Mouse (Mus musculus): ENCODE measurements around the gene Ubr4. TPM values are rescaled to one million over a fixed set of nuclear protein-coding genes. Genes with fewer than 3 reads are reported as not detected.

The Ubr4 gene
- polyA plus RNA-seq, 1 experiment = 129 TPM

DNA sequence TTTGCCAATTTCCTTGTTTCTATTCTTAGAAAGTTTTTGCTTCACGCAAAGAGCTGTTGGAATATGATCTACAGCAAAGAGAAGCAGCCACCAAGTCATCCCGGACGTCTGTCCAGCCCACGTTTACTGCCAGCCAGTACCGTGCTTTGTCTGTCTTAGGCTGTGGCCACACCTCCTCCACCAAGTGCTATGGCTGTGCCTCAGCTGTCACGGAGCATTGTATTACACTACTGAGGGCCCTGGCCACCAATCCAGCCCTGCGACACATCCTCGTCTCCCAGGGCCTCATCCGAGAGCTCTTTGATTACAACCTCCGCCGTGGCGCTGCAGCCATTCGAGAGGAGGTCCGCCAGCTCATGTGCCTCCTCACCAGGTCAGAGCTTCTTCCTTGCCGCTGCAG is 107.6 kb downstream of the Ubr4 start:
- H3K27ac ChIP-seq (ENCODE audit: insufficient read depth, low read depth, low read length) = no peak overlapping the region
- H3K36me3 ChIP-seq (ENCODE audit: control insufficient read depth, insufficient read depth, low read length) = peaks cover 15% of the 10 kb centered on the region
- H3K27me3 ChIP-seq (replicated peaks; ENCODE audit: control insufficient read depth, insufficient read depth, low read length) = no peaks in the 10 kb centered on the region
- H3K4me1 ChIP-seq (ENCODE audit: control insufficient read depth, insufficient read depth, low read length) = no peaks in the 10 kb centered on the region
- no peak for DNase-seq
- no peak overlapping the region for H3K4me3 ChIP-seq (ENCODE audit: insufficient read depth, low read depth, low read length)
- TF ChIP-seq POLR2A (IDR thresholded peaks at IDR 0.05; ENCODE audit: low read depth, low read length) (no peak), CTCF (conservative IDR thresholded peaks at IDR 0.05; ENCODE audit: insufficient read depth, insufficient read length, low read depth, low read length) (no peak)
- WGBS = 68% methylated on average over 15 of the region's 15 CpGs

DNA sequence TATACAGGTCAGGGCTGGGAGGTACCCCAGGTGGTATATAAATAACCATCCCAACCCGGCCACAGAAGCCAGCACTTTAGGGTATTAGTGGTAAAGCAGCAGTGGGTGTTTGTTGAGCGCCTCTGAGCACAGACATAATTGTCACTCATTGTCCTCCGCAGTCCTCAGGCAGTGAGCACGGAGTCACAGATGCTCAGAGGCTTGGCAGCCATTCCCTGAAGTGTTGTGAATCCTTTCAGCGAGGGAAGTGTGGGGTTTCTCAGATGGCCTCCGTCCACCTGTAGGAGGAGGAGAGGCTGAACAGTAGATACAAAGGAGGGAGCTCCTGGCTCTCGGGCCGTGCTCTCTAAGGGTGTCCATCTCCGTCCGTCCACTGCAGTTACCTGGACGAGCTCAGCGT is 111.8 kb downstream of the Ubr4 start:
- H3K27ac ChIP-seq (ENCODE audit: insufficient read depth, low read depth, low read length) = no peak overlapping the region
- 80% methylated on average over 12 of the region's 12 CpGs for WGBS
- H3K27me3 ChIP-seq (replicated peaks; ENCODE audit: control insufficient read depth, insufficient read depth, low read length) = no peaks in the 10 kb centered on the region
- TF ChIP-seq CTCF (conservative IDR thresholded peaks at IDR 0.05; ENCODE audit: insufficient read depth, insufficient read length, low read depth, low read length) (no peak), POLR2A (IDR thresholded peaks at IDR 0.05; ENCODE audit: low read depth, low read length) (no peak)
- no peak overlapping the region for H3K4me3 ChIP-seq (ENCODE audit: insufficient read depth, low read depth, low read length)
- no peak for DNase-seq
- peaks cover 7% of the 10 kb centered on the region for H3K36me3 ChIP-seq (ENCODE audit: control insufficient read depth, insufficient read depth, low read length)
- no peaks in the 10 kb centered on the region for H3K4me1 ChIP-seq (ENCODE audit: control insufficient read depth, insufficient read depth, low read length)

DNA sequence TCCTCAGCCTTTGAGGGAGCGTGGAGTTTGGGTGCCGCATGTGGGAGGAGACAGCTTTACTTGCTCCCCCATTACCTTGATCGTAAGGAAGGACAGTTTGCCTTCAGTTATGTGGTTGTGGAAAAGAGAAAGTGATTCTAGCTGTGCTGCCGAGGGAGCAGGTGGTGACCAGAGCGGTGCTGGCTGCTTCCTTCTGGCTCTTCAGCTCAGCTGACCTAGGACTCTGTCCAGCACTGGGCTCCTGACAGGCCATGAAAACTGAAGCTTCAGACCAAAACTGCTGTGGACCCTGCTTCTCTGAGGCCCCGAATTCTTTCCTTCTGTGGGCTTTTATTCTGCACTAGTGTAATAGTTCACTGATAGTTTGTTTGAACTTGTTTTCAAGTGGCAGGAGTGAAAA is 114.1 kb downstream of the Ubr4 start:
- Histone ChIP-seq H3K4me3 (ENCODE audit: insufficient read depth, low read depth, low read length) (no peak overlapping the region), H3K36me3 (ENCODE audit: control insufficient read depth, insufficient read depth, low read length) (peaks cover 5% of the 10 kb centered on the region), H3K27ac (ENCODE audit: insufficient read depth, low read depth, low read length) (no peak overlapping the region), H3K4me1 (ENCODE audit: control insufficient read depth, insufficient read depth, low read length) (no peaks in the 10 kb centered on the region), H3K27me3 (replicated peaks; ENCODE audit: control insufficient read depth, insufficient read depth, low read length) (no peaks in the 10 kb centered on the region)
- TF ChIP-seq CTCF (conservative IDR thresholded peaks at IDR 0.05; ENCODE audit: insufficient read depth, insufficient read length, low read depth, low read length) (no peak), POLR2A (IDR thresholded peaks at IDR 0.05; ENCODE audit: low read depth, low read length) (no peak)
- WGBS = 84% methylated on average over 6 of the region's 6 CpGs
- DNase-seq = no peak

- Histone ChIP-seq H3K36me3 (ENCODE audit: control insufficient read depth, insufficient read depth, low read length) (no peaks in the 10 kb centered on the region; the same call in none of the 2 replicates), H3K4me1 (ENCODE audit: control insufficient read depth, insufficient read depth, low read length) (no peaks in the 10 kb centered on the region), H3K27me3 (replicated peaks; ENCODE audit: control insufficient read depth, insufficient read depth, low read length) (no peaks in the 10 kb centered on the region), H3K27ac (ENCODE audit: insufficient read depth, low read depth, low read length) (no peak overlapping the region), H3K4me3 (ENCODE audit: insufficient read depth, low read depth, low read length) (no peak overlapping the region)
- DNase-seq = peak; percentile 85
- 32% methylated on average over 7 of the region's 7 CpGs for WGBS
- TF ChIP-seq POLR2A (IDR thresholded peaks at IDR 0.05; ENCODE audit: low read depth, low read length) (no peak), CTCF (conservative IDR thresholded peaks at IDR 0.05; ENCODE audit: insufficient read depth, insufficient read length, low read depth, low read length) (peak; percentile 97)
Measured at GRCm38 (mm10) chr4:139470198-139470597, 117.8 kb downstream of the Ubr4 start.

GRCm38 (mm10) chr4:139476663-139477625 is 124.5 kb downstream of the Ubr4 start:
- WGBS = 92% methylated on average over 16 of the region's 16 CpGs
- no peaks in the 10 kb centered on the region for H3K36me3 ChIP-seq (ENCODE audit: control insufficient read depth, insufficient read depth, low read length)
- DNase-seq = no peak
- no peak for TF ChIP-seq POLR2A (IDR thresholded peaks at IDR 0.05; ENCODE audit: low read depth, low read length)
- TF ChIP-seq CTCF (conservative IDR thresholded peaks at IDR 0.05; ENCODE audit: insufficient read depth, insufficient read length, low read depth, low read length) = no peak
- no peaks in the 10 kb centered on the region for H3K4me1 ChIP-seq (ENCODE audit: control insufficient read depth, insufficient read depth, low read length)
- H3K27me3 ChIP-seq (replicated peaks; ENCODE audit: control insufficient read depth, insufficient read depth, low read length) = no peaks in the 10 kb centered on the region
- no peak overlapping the region for H3K4me3 ChIP-seq (ENCODE audit: insufficient read depth, low read depth, low read length)
- no peak overlapping the region for H3K27ac ChIP-seq (ENCODE audit: insufficient read depth, low read depth, low read length)

GRCm38 (mm10) chr4:139477983-139478382 is 125.6 kb downstream of the Ubr4 start:
- H3K27me3 ChIP-seq (replicated peaks; ENCODE audit: control insufficient read depth, insufficient read depth, low read length) = no peaks in the 10 kb centered on the region
- no peak for DNase-seq
- peaks cover 7% of the 10 kb centered on the region for H3K4me1 ChIP-seq (ENCODE audit: control insufficient read depth, insufficient read depth, low read length)
- TF ChIP-seq CTCF (conservative IDR thresholded peaks at IDR 0.05; ENCODE audit: insufficient read depth, insufficient read length, low read depth, low read length) (no peak), POLR2A (IDR thresholded peaks at IDR 0.05; ENCODE audit: low read depth, low read length) (no peak)
- H3K4me3 ChIP-seq (ENCODE audit: insufficient read depth, low read depth, low read length) = no peak overlapping the region
- H3K27ac ChIP-seq (ENCODE audit: insufficient read depth, low read depth, low read length) = no peak overlapping the region
- no peaks in the 10 kb centered on the region for H3K36me3 ChIP-seq (ENCODE audit: control insufficient read depth, insufficient read depth, low read length)
- 84% methylated on average over 2 of the region's 2 CpGs for WGBS

GRCm38 (mm10) chr4:139479176-139479575 is 126.8 kb downstream of the Ubr4 start:
- WGBS = 86% methylated on average over 8 of the region's 8 CpGs
- H3K27ac ChIP-seq (ENCODE audit: insufficient read depth, low read depth, low read length) = no peak overlapping the region

More at GRCm38 (mm10) chr4:139479176-139479575, 126.8 kb downstream of the Ubr4 start:
- no peaks in the 10 kb centered on the region for H3K27me3 ChIP-seq (replicated peaks; ENCODE audit: control insufficient read depth, insufficient read depth, low read length)
- no peaks in the 10 kb centered on the region; the same call in 1 of the 2 replicates for H3K36me3 ChIP-seq (ENCODE audit: control insufficient read depth, insufficient read depth, low read length)
- peaks cover 17% of the 10 kb centered on the region for H3K4me1 ChIP-seq (ENCODE audit: control insufficient read depth, insufficient read depth, low read length)
- DNase-seq = no peak
- TF ChIP-seq POLR2A (IDR thresholded peaks at IDR 0.05; ENCODE audit: low read depth, low read length) (no peak), CTCF (conservative IDR thresholded peaks at IDR 0.05; ENCODE audit: insufficient read depth, insufficient read length, low read depth, low read length) (no peak)
- H3K4me3 ChIP-seq (ENCODE audit: insufficient read depth, low read depth, low read length) = no peak overlapping the region

Measured in kidney, adult 2 months (tissue).